Mouse (Mus musculus) layer of hippocampus, postnatal 36 days (tissue): ENCODE data around the gene Ppip5k2. TPM values are rescaled to one million over a fixed set of nuclear protein-coding genes. Genes with fewer than 3 reads are reported as not detected.
A peak's percentile ranks its signal among the peaks of the same experiment; 100 is the strongest.

Experiments
- DNase-seq, 2 experiments: peaks; one replicate each; pipeline ENCODE4 v3.0.0; 2022
- total RNA-seq, 2 experiments: library from RNA; stranded (reverse); gene quantifications; 2 replicates each; pipeline ENCODE4 v1.2.3; 2021

Ppip5k2 gene
- total RNA-seq, 2 experiments from 2014 or later = 18.7 to 19.9 TPM

GRCm38 (mm10) chr1:97660687-97661405, 109.4 kb downstream of the Ppip5k2 start:
- DNase-seq = peak; percentile 68 to 80

- DNase-seq = no peak
These were observed 110.8 kb downstream of the Ppip5k2 start for GRCm38 (mm10) chr1:97659405-97659804.

- no peak for DNase-seq
These were observed 112.4 kb downstream of the Ppip5k2 start for GRCm38 (mm10) chr1:97657786-97658185.

GRCm38 (mm10) chr1:97657201-97657600, 113.0 kb downstream of the Ppip5k2 start:
- DNase-seq = no peak

Other genes with a start within 250 kb of the Ppip5k2 start
- 10 to 100 TPM; 49.1 to 50.7 TPM for gene D1Ertd622e, start 108.3 kb downstream of the Ppip5k2 start, total RNA-seq
- gene Gin1, start 239 bp downstream of the Ppip5k2 start, total RNA-seq = 10 to 100 TPM; 10.7 to 13.6 TPM